Mouse (Mus musculus) embryonic facial prominence, embryonic 10.5 days (tissue): Measurements from ENCODE around the gene Anxa6. TPM values are rescaled to one million over a fixed set of nuclear protein-coding genes. Genes with fewer than 3 reads are reported as not detected.

Experiments used
- DNase-seq: peaks from one replicate; pipeline ENCODE4 v3.0.0-alpha.2; 2017; ENCODE audit warnings: low spot score
- H3K27ac ChIP-seq: fragments of 300-500 bp; sonication (generic); replicated peaks from 2 replicates; pipeline ENCODE4 v1.5.1; 2016; ENCODE audit warnings: mild to moderate bottlenecking
- H3K27me3 ChIP-seq: fragments of 300-500 bp; sonication (generic); replicated peaks from 2 replicates; pipeline ENCODE4 v1.6.1; 2016; ENCODE audit warnings: low read depth, mild to moderate bottlenecking; ENCODE audit not compliant: poor library complexity, severe bottlenecking
- H3K36me3 ChIP-seq: fragments of 300-500 bp; sonication (generic); replicated peaks from 2 replicates; pipeline ENCODE4 v1.6.1; 2016; ENCODE audit warnings: mild to moderate bottlenecking, moderate library complexity
- H3K4me1 ChIP-seq: fragments of 300-500 bp; sonication (generic); 2 replicates; pipeline ENCODE4 v1.6.1; 2016
- H3K4me3 ChIP-seq: fragments of 300-500 bp; sonication (generic); 2 replicates; pipeline ENCODE4 v1.5.1; 2016; ENCODE audit warnings: mild to moderate bottlenecking, moderate library complexity
- H3K9me3 ChIP-seq: fragments of 300-500 bp; sonication (generic); 2 replicates; pipeline ENCODE4 v1.6.1; 2016; ENCODE audit warnings: mild to moderate bottlenecking
- WGBS: fragments of 180-500 bp; shearing (Covaris S2); methylation state at CpG from one replicate; pipeline ENCODE4 v1.1.7; 2016; 5-methylcytosine and 5-hydroxymethylcytosine counted together
- polyA plus RNA-seq: library from polyadenylated mRNA; unstranded; fragments of >200 nt; fragmentation: Nextera tagmentation; extraction: Ambion mirVana; gene quantifications from 2 replicates; pipeline ENCODE4 v1.2.1, GENCODE M21; 2016

Gene Anxa6
- polyA plus RNA-seq, 1 experiment from 2014 or later, result 66.7 TPM

GRCm38 (mm10) chr11:55060802-55061201 is 27.6 kb upstream of the Anxa6 start:
- Histone ChIP-seq H3K27me3 (no peaks in the 10 kb centered on the region), H3K4me3 (no peak overlapping the region), H3K36me3 (no peaks in the 10 kb centered on the region), H3K27ac (no peak overlapping the region), H3K9me3 (no peaks in the 10 kb centered on the region), H3K4me1 (peaks cover 9% of the 10 kb centered on the region)
- DNase-seq, result no peak
- 91% methylated on average over 5 of the region's 5 CpGs for WGBS

GRCm38 (mm10) chr11:55057511-55057910 is 24.3 kb upstream of the Anxa6 start:
- WGBS, result 81% methylated on average over 3 of the region's 3 CpGs
- no peaks in the 10 kb centered on the region for H3K36me3 ChIP-seq
- no peak overlapping the region for H3K27ac ChIP-seq
- no peaks in the 10 kb centered on the region for H3K9me3 ChIP-seq
- H3K27me3 ChIP-seq, result no peaks in the 10 kb centered on the region
- no peak overlapping the region for H3K4me3 ChIP-seq
- no peak for DNase-seq
- peaks cover under 1% of the 10 kb centered on the region; the same call in 1 of the 2 replicates for H3K4me1 ChIP-seq

DNA sequence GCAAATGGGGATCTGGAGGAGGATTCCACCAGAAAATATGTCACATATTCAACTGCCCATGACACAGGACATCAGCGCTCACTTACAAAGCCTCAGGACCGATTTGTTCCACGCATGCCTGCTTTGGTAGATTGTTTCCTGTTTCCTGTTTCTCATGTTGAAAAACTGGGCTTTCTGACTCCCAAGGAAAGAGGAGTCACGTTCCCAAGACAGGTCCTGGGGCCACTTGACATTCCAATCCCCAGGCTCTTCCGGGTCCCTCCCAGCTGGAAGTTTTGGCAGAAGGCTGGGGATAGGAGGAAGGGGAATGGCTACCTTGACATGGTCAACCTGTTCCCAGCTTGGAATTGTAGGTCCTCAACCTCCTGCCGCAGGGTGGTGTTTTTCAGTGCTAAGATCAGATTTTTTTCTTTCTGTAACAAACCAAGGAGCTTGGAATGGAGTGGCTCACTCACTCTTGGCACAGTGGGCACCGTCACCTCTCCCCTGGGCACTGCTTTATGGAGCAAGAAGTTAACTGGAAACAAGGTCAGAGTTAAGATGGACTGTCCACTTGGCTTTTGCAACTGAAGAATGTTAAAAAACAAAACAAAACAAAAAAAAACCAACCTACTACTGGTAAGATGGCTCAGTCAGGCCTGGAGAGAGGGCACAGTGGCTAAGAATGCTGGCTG is 17.7 kb upstream of the Anxa6 start:
- WGBS, result 69% methylated on average over 7 of the region's 7 CpGs
- H3K4me3 ChIP-seq, result no peak overlapping the region
- H3K4me1 ChIP-seq, result no peaks in the 10 kb centered on the region
- no peaks in the 10 kb centered on the region for H3K9me3 ChIP-seq
- no peaks in the 10 kb centered on the region for H3K27me3 ChIP-seq
- H3K27ac ChIP-seq, result no peak overlapping the region
- H3K36me3 ChIP-seq, result no peaks in the 10 kb centered on the region
- DNase-seq, result no peak

DNA sequence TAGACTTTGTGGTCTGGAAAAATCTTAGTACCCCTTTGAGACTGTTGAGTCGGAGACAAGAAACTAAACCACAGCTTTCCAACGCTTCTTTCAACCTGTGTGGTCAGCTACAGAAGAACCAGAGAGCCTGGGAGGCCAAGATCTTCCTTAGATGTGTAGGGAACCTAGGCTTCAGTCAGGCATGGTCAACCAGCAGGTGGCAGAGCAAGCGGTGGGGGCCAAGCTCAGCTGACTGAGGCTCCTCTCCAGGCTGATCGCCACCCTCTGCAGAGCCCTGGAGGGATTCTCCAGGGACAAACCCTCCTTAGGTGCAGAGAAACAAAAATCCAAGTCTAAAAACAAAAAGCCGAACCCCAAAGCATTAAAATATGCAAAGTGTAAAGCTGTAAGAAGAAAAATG is 13.4 kb upstream of the Anxa6 start:
- Histone ChIP-seq H3K4me1 (no peaks in the 10 kb centered on the region), H3K4me3 (no peak overlapping the region), H3K9me3 (no peaks in the 10 kb centered on the region), H3K27me3 (no peaks in the 10 kb centered on the region), H3K27ac (no peak overlapping the region), H3K36me3 (no peaks in the 10 kb centered on the region)
- no peak for DNase-seq
- WGBS, result 60% methylated on average over 5 of the region's 5 CpGs

DNA sequence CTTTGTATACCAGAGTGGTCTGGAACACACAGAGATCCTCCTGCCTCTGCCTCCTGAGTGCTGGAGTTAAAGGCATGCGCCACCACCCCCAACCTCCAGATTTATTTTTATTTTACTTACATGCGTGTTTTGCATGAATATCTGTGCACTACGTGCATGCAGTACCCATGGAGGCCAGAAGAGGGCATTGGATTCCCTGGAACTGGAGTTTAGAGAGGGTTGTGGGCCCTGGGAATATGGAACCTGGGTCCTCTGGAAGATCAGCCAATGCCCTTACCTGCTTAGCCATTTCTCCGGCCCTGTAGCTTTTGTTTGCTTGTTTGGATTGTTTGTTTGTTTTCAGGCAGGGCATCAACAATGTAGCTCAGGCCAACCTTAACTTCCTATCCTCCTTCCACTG is 8.1 kb upstream of the Anxa6 start:
- no peak for DNase-seq
- 0 out of 2 replicates have a peak, but pooled peaks cover 2% of the 10 kb centered on the region for H3K27me3 ChIP-seq
- H3K36me3 ChIP-seq, result no peaks in the 10 kb centered on the region
- no peak overlapping the region for H3K27ac ChIP-seq
- 80% methylated on average over 4 of the region's 4 CpGs for WGBS
- no peaks in the 10 kb centered on the region for H3K4me1 ChIP-seq
- no peaks in the 10 kb centered on the region for H3K9me3 ChIP-seq
- H3K4me3 ChIP-seq, result no peak overlapping the region

GRCm38 (mm10) chr11:55039591-55039990 is 6.3 kb upstream of the Anxa6 start:
- Histone ChIP-seq H3K27ac (no peak overlapping the region), H3K4me1 (no peaks in the 10 kb centered on the region), H3K36me3 (no peaks in the 10 kb centered on the region), H3K4me3 (no peak overlapping the region), H3K27me3 (peaks cover 20% of the 10 kb centered on the region), H3K9me3 (no peaks in the 10 kb centered on the region)
- peak; percentile 85 for DNase-seq
- 9% methylated on average over 9 of the region's 9 CpGs for WGBS

DNA sequence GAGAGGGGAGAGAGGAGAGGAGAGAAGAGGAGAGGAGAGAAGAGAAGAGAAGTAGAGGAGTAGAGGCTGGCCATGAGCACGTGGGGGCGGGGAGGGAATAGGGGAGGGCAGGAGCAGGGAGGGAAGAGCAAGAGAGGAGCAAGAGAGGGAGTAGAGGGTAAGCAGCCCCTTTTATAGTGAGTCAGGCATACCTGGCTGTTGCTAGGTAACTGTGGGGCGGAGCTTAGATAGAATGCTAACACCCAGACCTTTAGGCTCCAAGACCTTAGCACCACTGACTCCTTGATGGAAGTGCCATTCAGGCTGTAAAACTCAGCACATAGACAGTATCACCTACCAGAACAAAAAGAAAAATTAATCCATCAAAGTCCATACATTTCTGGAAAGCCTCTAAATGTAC is 3.4 kb upstream of the Anxa6 start:
- no peak for DNase-seq
- no peaks in the 10 kb centered on the region for H3K36me3 ChIP-seq
- no peak overlapping the region for H3K27ac ChIP-seq
- 36% methylated on average over 3 of the region's 3 CpGs for WGBS
- H3K27me3 ChIP-seq, result peaks cover 40% of the 10 kb centered on the region
- H3K4me3 ChIP-seq, result no peak overlapping the region
- no peaks in the 10 kb centered on the region for H3K9me3 ChIP-seq
- H3K4me1 ChIP-seq, result peaks cover 25% of the 10 kb centered on the region

GRCm38 (mm10) chr11:55032286-55032685 is 959 bp downstream of the Anxa6 start:
- Histone ChIP-seq H3K4me1 (peaks cover 46% of the 10 kb centered on the region), H3K36me3 (no peaks in the 10 kb centered on the region), H3K27ac (peak overlapping the region; percentile 82), H3K4me3 (peak overlapping the region; percentile 74), H3K9me3 (no peaks in the 10 kb centered on the region), H3K27me3 (peaks cover 40% of the 10 kb centered on the region)
- WGBS, result 22% methylated on average over 5 of the region's 5 CpGs
- no peak for DNase-seq

- H3K4me3 ChIP-seq, result peak overlapping the region; percentile 74
Observed at GRCm38 (mm10) chr11:55031991-55032280, 1.3 kb downstream of the Anxa6 start.

DNA sequence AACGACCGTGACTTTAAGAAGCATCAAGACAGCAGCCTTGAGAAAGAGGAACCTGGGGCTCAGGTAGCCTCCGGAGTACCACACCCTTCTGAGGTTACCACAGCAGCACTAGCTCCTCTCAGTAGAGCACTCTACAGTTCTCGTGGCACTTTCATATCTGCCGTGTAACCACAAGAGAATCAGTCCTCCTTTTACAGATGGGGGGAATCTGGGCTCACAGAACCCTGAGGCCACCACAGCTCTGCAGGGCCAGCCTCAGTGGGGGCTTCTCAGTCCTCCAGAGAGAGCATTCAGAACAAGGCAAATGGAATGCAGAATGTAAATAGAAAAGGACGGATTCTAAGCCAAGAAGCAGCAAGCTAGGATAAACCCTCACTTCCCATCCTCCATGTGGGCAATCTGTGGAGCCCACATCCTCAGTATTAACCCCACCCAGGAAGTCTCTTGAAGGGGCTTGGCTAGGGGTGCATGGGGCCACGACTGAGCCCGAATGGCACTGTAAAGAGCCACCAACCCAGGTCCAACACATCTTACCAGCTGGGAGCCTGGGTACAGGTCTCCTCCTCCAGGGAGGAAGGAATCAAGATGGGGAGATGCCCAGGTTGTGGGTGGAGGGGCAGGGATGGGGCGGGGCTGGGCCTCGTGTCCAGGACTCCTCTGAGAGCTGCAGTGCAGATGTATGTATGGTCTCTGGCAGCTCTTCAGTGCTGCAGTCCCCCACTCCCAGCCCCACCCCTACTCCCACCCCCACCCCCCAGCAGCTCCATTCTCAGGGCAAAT is 1.8 kb downstream of the Anxa6 start:
- H3K9me3 ChIP-seq, result no peaks in the 10 kb centered on the region
- peaks cover 38% of the 10 kb centered on the region for H3K27me3 ChIP-seq
- H3K4me1 ChIP-seq, result peaks cover 50% of the 10 kb centered on the region
- 0 out of 2 replicates have a peak, but pooled peaks cover 2% of the 10 kb centered on the region for H3K36me3 ChIP-seq
- H3K4me3 ChIP-seq, result peak overlapping the region; percentile 74
- H3K27ac ChIP-seq, result peak overlapping the region; percentile 82
- WGBS, result 54% methylated on average over 10 of the region's 10 CpGs
- peak; percentile 20 for DNase-seq

More at GRCm38 (mm10) chr11:55031991-55032280, 1.3 kb downstream of the Anxa6 start:
- Histone ChIP-seq H3K9me3 (no peaks in the 10 kb centered on the region), H3K36me3 (no peaks in the 10 kb centered on the region), H3K27me3 (peaks cover 40% of the 10 kb centered on the region), H3K4me1 (peaks cover 49% of the 10 kb centered on the region), H3K27ac (peak overlapping the region; percentile 82)
- 9% methylated on average over 2 of the region's 4 CpGs for WGBS
- DNase-seq, result peak; percentile 20

GRCm38 (mm10) chr11:55028509-55028908 is 4.7 kb downstream of the Anxa6 start:
- Histone ChIP-seq H3K36me3 (0 out of 2 replicates have a peak, but pooled peaks cover 4% of the 10 kb centered on the region), H3K27ac (no peak overlapping the region), H3K4me1 (peaks cover 57% of the 10 kb centered on the region), H3K9me3 (no peaks in the 10 kb centered on the region), H3K27me3 (peaks cover 10% of the 10 kb centered on the region), H3K4me3 (no peak overlapping the region)
- no peak for DNase-seq
- 81% methylated on average over 2 of the region's 2 CpGs for WGBS

GRCm38 (mm10) chr11:55027204-55027855 is 5.9 kb downstream of the Anxa6 start:
- 76% methylated on average over 2 of the region's 2 CpGs for WGBS
- Histone ChIP-seq H3K4me3 (no peak overlapping the region), H3K27me3 (peaks cover 7% of the 10 kb centered on the region), H3K4me1 (peaks cover 57% of the 10 kb centered on the region), H3K27ac (no peak overlapping the region; the same call in 1 of the 2 replicates), H3K36me3 (0 out of 2 replicates have a peak, but pooled peaks cover 4% of the 10 kb centered on the region), H3K9me3 (no peaks in the 10 kb centered on the region)
- DNase-seq, result no peak
